Mouse (Mus musculus) cerebellum, adult 9-10 months (tissue): ENCODE results near the gene Tcl1.
A peak's percentile ranks its signal among the peaks of the same experiment; 100 is the strongest.
"Not testable (repeated sequence)": the region's sequence is repeated elsewhere in the genome, so short reads cannot be mapped to it uniquely, and the experiment has no call there.

Experiments
- DNase-seq: peaks from one replicate; pipeline ENCODE4 v3.0.0; 2022

Tcl1 gene

DNA sequence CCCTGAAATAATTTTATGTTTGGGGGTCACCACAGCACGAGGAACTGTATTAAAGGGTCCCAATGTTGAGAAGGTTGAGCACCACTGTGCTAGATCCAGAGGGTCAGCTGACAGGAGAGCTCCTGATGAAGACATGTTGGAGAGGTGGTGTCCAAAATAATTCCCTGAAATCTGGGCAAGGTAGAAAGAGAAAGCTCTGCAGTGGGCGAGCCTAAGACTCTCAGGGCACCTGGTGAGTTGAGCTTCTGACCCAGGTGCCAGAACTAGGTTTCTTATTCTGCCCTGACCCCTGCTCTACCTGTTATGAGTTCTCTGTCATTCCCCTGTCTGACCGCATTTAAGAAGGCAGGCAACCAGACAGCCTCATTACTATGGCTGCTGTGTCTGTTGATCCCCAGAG, 46.5 kb downstream of the Tcl1 start, which contains the start of gene Tcl1b5:
Tcl1b5 (plus strand) TSS at position 301 of the 400 bp plus-strand sequence.
- not testable (repeated sequence) for DNase-seq

DNA sequence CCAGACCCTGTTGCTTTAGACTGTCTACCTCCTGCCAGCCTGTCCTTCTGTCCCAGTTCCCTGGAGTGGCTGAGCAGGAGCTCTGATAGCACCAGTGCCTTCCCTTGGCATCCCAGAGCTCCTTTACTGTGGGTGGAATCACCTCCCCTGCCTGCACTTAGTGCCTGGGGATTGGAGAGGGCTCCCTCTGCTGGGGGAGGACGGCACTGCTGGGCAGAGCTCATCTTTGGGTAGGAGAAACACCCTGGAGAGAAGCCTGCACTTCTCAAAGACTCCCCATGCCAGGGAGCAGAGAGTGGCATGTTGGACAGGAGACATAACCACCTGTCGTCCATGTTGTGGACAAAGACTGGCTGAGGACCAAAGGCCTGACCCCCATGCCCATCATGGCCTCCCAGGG, 48.3 kb downstream of the Tcl1 start:
- peak; percentile 9 for DNase-seq

DNA sequence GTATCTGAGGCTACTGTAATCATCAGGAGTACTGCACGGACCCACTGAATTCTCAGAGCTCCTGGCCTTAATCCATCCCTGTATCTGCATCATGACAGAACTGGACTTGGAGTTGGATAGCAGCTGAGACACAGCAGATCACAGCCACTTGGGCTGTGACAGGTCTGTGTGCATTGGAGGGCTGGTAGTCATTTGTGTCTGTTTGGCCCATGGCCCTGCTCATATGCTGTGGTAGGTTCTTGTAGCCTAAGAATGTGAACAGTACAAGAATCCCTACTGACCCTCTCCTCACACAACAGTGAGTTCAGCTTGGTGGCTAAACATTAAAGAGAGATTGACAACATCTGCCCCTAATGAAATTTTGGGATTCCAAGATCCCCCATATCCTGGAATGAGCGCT, 49.2 kb downstream of the Tcl1 start:
- DNase-seq: no peak
